Mouse (Mus musculus): ENCODE results near the gene Flt1. TPM values are rescaled to one million over a fixed set of nuclear protein-coding genes. Genes with fewer than 3 reads are reported as not detected.

Flt1 gene
- polyA plus RNA-seq, 1 experiment from 2014 or later, result 13.1 TPM

DNA sequence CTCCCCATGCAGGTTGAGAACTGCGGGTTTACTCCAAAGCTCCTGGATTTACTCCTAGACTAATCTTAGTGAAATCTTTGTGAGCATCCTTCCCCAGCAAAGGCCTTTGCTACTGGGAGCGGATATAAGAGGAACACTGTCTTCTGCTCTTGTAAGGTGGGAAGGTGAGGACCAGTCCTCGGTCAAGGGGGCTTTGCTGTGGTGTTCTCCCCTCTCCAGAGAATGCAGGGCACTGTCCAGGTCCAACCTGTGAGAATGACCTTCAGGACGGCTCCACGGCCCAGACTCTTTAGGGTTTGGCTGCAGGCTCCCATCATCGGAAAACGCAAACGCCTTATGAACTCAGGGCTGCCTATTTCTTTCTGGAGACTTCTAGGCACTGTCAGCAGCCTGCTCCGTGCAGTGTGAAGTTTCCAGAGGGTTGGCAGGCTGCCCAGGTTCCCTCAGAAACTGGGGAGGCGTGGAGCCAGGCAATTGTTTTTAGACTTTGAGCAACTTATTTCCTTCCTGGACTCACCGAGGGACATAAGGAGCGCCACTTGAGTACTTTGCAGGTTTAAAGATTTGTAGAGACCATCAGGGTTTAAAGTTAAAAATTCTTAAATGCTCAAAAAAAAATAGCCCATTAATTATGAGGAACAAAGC lies 80.7 kb downstream of the Flt1 start:
- Histone ChIP-seq H3K27ac (ENCODE audit: low read depth, low read length) (no peak overlapping the region), H3K4me3 (ENCODE audit: low read depth, low read length) (no peak overlapping the region), H3K4me2 (ENCODE audit: low read depth) (no peak overlapping the region), H3K27me3 (ENCODE audit: control insufficient read depth, insufficient read depth, low read length) (no peaks in the 10 kb centered on the region), H3K4me1 (ENCODE audit: control insufficient read depth, insufficient read depth, low read length) (no peaks in the 10 kb centered on the region), H3K9me3 (ENCODE audit: control insufficient read depth, low read length) (no peaks in the 10 kb centered on the region), H3K9ac (ENCODE audit: low read length) (no peak overlapping the region), H3K36me3 (ENCODE audit: control insufficient read depth, insufficient read depth, low read length) (no peaks in the 10 kb centered on the region)
- 83% methylated on average over 12 of the region's 12 CpGs for WGBS
- DNase-seq (ENCODE audit: low spot score), result peak; percentile 40
- no peak for ATAC-seq (ENCODE audit: insufficient read depth, low FRiP score, low TSS enrichment)

DNA sequence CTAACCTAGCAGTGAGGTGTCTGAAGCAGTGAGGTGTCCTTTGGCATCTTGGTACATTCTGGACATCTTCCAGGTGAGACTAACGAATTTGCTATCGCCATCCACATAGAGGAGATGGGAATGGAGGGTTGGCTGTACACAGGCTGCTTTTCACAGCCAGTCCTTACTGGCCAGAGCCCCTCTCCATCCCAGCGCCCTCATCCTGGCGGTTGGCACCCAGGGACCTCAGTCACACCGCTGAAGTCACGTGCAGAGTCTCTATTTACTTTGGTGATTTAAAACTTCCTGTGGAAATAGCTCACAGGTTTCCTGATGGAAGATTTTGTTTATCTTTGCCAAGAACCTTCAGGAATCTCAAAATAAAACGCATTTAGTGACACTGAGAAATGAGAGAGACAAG lies 84.4 kb downstream of the Flt1 start:
- Histone ChIP-seq H3K27me3 (ENCODE audit: control insufficient read depth, insufficient read depth, low read length) (no peaks in the 10 kb centered on the region), H3K4me2 (ENCODE audit: low read depth) (no peak overlapping the region), H3K4me3 (ENCODE audit: low read depth, low read length) (no peak overlapping the region), H3K9me3 (ENCODE audit: control insufficient read depth, low read length) (no peaks in the 10 kb centered on the region), H3K36me3 (ENCODE audit: control insufficient read depth, insufficient read depth, low read length) (no peaks in the 10 kb centered on the region), H3K27ac (ENCODE audit: low read depth, low read length) (no peak overlapping the region), H3K4me1 (ENCODE audit: control insufficient read depth, insufficient read depth, low read length) (no peaks in the 10 kb centered on the region), H3K9ac (ENCODE audit: low read length) (no peak overlapping the region)
- DNase-seq (ENCODE audit: low spot score) (no peak), ATAC-seq (ENCODE audit: insufficient read depth, low FRiP score, low TSS enrichment) (no peak)
- WGBS, result 73% methylated on average over 7 of the region's 7 CpGs

DNA sequence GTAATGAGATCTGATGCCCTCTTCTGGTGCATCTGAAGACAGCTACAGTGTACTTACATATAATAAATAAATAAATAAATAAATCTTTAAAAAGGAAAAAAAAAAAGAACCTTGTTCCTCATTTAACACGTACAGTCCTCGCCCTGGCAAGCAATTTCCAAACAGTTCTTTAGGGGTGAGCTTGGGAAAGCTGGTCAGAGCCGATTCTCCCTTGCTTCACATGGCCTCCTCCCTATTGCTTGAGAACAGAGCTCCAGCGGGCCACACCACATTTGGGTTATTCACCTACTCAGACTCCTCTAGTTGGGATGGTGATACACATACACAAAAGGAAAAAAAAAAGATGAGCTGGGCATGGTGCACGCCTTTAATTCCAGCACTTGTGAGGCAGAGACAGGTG lies 85.9 kb downstream of the Flt1 start:
- no peaks in the 10 kb centered on the region for H3K36me3 ChIP-seq (ENCODE audit: control insufficient read depth, insufficient read depth, low read length)
- DNase-seq (ENCODE audit: low spot score), result no peak
- H3K4me2 ChIP-seq (ENCODE audit: low read depth), result no peak overlapping the region
- no peak overlapping the region for H3K4me3 ChIP-seq (ENCODE audit: low read depth, low read length)
- no peaks in the 10 kb centered on the region for H3K27me3 ChIP-seq (ENCODE audit: control insufficient read depth, insufficient read depth, low read length)
- no peak overlapping the region for H3K27ac ChIP-seq (ENCODE audit: low read depth, low read length)
- no peaks in the 10 kb centered on the region for H3K9me3 ChIP-seq (ENCODE audit: control insufficient read depth, low read length)
- ATAC-seq (ENCODE audit: insufficient read depth, low FRiP score, low TSS enrichment), result no peak
- H3K4me1 ChIP-seq (ENCODE audit: control insufficient read depth, insufficient read depth, low read length), result no peaks in the 10 kb centered on the region
- WGBS, result 84% methylated on average over 5 of the region's 5 CpGs
- H3K9ac ChIP-seq (ENCODE audit: low read length), result no peak overlapping the region

DNA sequence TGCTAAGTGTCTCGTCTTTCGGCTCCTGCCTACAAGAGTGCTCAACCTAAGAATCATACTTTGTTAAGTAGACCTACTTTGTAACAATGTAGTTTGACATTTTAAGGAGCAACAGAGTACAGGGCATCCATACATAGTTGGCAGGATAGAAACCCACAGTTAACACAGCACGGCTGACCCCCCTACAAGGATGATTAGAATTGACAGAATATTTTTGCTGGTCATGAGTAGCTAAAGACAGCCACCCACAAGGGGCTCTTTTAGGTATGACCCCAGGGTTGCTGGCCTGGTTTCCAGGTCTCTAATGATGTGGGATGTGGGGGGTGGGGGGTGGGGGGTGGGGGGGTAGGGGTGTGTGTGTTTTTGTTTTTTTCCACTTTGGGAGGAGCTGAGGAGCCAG lies 89.1 kb downstream of the Flt1 start:
- 91% methylated on average over 3 of the region's 3 CpGs for WGBS
- Histone ChIP-seq H3K27ac (ENCODE audit: low read depth, low read length) (no peak overlapping the region), H3K9me3 (ENCODE audit: control insufficient read depth, low read length) (no peaks in the 10 kb centered on the region), H3K27me3 (ENCODE audit: control insufficient read depth, insufficient read depth, low read length) (no peaks in the 10 kb centered on the region), H3K36me3 (ENCODE audit: control insufficient read depth, insufficient read depth, low read length) (no peaks in the 10 kb centered on the region), H3K4me3 (ENCODE audit: low read depth, low read length) (no peak overlapping the region), H3K4me2 (ENCODE audit: low read depth) (no peak overlapping the region), H3K4me1 (ENCODE audit: control insufficient read depth, insufficient read depth, low read length) (no peaks in the 10 kb centered on the region), H3K9ac (ENCODE audit: low read length) (no peak overlapping the region)
- DNase-seq (ENCODE audit: low spot score), result no peak
- no peak for ATAC-seq (ENCODE audit: insufficient read depth, low FRiP score, low TSS enrichment)

DNA sequence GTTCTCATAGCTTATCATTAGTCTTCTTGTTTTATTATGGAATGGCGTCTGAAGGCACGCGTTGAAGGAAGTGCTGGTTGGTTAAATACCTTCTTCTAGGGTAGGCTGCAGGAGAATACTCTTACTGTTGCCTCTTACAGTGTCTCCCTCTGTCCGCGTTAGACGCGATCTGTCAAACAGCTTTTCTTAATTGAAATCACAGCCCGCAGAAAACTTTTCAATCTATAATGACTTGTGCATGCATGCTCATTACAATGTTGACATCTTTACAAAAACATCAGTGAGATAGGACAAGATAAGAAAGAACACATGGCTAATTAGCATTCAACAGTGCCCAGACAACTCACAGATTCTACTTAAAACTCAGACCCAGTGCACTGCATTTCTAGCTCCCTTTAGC lies 89.9 kb downstream of the Flt1 start:
- DNase-seq (ENCODE audit: low spot score) (no peak), ATAC-seq (ENCODE audit: insufficient read depth, low FRiP score, low TSS enrichment) (no peak)
- no peaks in the 10 kb centered on the region for H3K27me3 ChIP-seq (ENCODE audit: control insufficient read depth, insufficient read depth, low read length)
- H3K4me2 ChIP-seq (ENCODE audit: low read depth), result no peak overlapping the region
- H3K9ac ChIP-seq (ENCODE audit: low read length), result no peak overlapping the region
- H3K9me3 ChIP-seq (ENCODE audit: control insufficient read depth, low read length), result no peaks in the 10 kb centered on the region
- no peaks in the 10 kb centered on the region for H3K4me1 ChIP-seq (ENCODE audit: control insufficient read depth, insufficient read depth, low read length)
- no peak overlapping the region for H3K4me3 ChIP-seq (ENCODE audit: low read depth, low read length)
- WGBS, result 80% methylated on average over 8 of the region's 8 CpGs
- no peaks in the 10 kb centered on the region for H3K36me3 ChIP-seq (ENCODE audit: control insufficient read depth, insufficient read depth, low read length)
- no peak overlapping the region for H3K27ac ChIP-seq (ENCODE audit: low read depth, low read length)

DNA sequence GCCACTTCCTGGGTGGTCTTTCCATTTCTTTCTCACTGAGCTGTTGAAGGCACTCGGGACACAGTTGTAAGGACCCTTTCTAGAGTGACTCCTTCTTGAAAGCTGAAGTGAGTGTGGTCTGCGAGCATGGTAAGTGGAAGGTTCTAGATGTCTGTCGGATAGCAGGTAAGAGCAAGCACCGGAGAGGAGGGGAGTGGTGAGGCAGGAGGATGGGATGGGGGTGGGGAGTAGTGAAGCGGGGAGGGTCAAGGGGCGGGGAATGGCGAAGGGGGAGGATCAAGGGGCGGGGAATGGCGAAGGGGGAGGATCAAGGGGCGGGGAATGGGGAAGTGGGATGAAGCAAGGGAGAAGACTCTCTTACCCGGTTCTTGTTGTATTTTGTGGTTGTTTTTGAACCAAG lies 91.8 kb downstream of the Flt1 start:
- no peak overlapping the region for H3K4me3 ChIP-seq (ENCODE audit: low read depth, low read length)

DNA sequence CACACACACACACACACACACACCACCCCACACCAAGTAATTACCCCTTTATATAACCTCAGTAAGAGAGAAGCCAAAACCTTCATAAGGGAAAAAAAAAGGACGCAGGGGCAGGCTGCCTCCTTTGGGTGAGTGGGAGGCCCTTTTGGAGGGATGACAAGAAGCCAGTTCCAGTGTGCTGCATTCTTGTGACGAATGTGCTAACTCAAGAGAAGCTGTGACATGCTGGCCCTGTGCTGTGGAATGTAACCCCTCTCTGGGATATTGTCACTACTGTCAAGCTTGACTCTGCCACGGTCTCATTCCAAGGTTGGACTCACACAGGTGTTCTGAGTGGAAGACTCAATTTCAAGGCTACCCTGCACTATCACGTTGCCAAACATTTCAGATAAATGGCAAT lies 93.1 kb downstream of the Flt1 start:
- Histone ChIP-seq H3K9me3 (ENCODE audit: control insufficient read depth, low read length) (no peaks in the 10 kb centered on the region), H3K4me2 (ENCODE audit: low read depth) (no peak overlapping the region), H3K4me3 (ENCODE audit: low read depth, low read length) (no peak overlapping the region), H3K27me3 (ENCODE audit: control insufficient read depth, insufficient read depth, low read length) (no peaks in the 10 kb centered on the region), H3K4me1 (ENCODE audit: control insufficient read depth, insufficient read depth, low read length) (no peaks in the 10 kb centered on the region), H3K9ac (ENCODE audit: low read length) (no peak overlapping the region), H3K36me3 (ENCODE audit: control insufficient read depth, insufficient read depth, low read length) (no peaks in the 10 kb centered on the region), H3K27ac (ENCODE audit: low read depth, low read length) (no peak overlapping the region)
- no peak for DNase-seq (ENCODE audit: low spot score)
- no peak for ATAC-seq (ENCODE audit: insufficient read depth, low FRiP score, low TSS enrichment)
- WGBS, result 89% methylated on average over 4 of the region's 4 CpGs

More for the DNA sequence above, 91.8 kb downstream of the Flt1 start:
- ATAC-seq (ENCODE audit: insufficient read depth, low FRiP score, low TSS enrichment), result no peak
- DNase-seq (ENCODE audit: low spot score), result no peak
- Histone ChIP-seq H3K4me2 (ENCODE audit: low read depth) (no peak overlapping the region), H3K27ac (ENCODE audit: low read depth, low read length) (no peak overlapping the region), H3K27me3 (ENCODE audit: control insufficient read depth, insufficient read depth, low read length) (no peaks in the 10 kb centered on the region), H3K4me1 (ENCODE audit: control insufficient read depth, insufficient read depth, low read length) (no peaks in the 10 kb centered on the region), H3K9me3 (ENCODE audit: control insufficient read depth, low read length) (no peaks in the 10 kb centered on the region), H3K36me3 (ENCODE audit: control insufficient read depth, insufficient read depth, low read length) (no peaks in the 10 kb centered on the region), H3K9ac (ENCODE audit: low read length) (no peak overlapping the region)
- WGBS, result 29% methylated on average over 11 of the region's 11 CpGs

DNA sequence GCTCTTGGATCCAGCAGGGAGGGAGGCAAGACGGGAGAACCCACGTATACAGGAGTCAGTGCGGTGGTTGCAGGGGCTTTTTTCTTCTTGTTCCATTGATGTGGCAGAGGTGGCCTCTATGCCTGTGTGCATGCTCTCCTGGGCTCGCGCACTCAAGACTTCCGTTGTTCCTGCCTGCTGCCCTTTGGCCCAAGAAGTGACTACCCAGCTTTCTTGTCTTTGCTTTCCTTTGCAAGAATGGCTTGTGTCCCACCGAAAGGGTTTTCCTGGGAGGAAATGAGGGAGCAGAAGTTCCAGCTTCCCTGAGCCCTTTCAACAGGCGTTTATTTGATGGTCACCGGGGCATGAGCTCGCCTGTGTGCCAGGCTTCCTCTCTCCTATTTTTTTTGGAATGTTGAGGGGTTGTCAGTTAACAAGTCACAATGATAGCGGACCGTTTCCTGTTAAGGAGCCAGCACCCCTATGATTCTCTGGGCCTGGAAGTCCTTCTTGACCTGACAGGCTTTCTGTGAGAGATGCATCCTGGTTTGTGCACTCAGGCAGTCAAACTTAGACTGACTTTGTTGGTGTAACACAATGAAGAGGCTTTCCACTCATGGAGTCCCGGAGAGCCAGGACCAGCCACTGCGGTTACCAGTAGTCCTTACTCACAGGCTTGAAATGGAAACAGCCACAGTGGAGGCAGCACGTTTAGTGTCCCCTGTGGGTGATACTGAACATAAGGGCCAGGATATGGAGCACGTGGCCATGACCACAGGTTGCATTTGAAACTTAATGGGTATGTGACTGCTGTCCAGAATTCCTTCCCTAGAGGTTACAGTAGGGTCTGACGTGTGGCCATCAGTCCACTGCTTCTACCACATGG lies 95.2 kb downstream of the Flt1 start:
- H3K9me3 ChIP-seq (ENCODE audit: control insufficient read depth, low read length), result no peaks in the 10 kb centered on the region
- ATAC-seq (ENCODE audit: insufficient read depth, low FRiP score, low TSS enrichment), result no peak
- H3K27me3 ChIP-seq (ENCODE audit: control insufficient read depth, insufficient read depth, low read length), result no peaks in the 10 kb centered on the region
- no peaks in the 10 kb centered on the region for H3K4me1 ChIP-seq (ENCODE audit: control insufficient read depth, insufficient read depth, low read length)
- no peak overlapping the region for H3K4me3 ChIP-seq (ENCODE audit: low read depth, low read length)
- H3K9ac ChIP-seq (ENCODE audit: low read length), result no peak overlapping the region
- no peak overlapping the region for H3K27ac ChIP-seq (ENCODE audit: low read depth, low read length)
- H3K36me3 ChIP-seq (ENCODE audit: control insufficient read depth, insufficient read depth, low read length), result no peaks in the 10 kb centered on the region
- DNase-seq (ENCODE audit: low spot score), result no peak
- H3K4me2 ChIP-seq (ENCODE audit: low read depth), result no peak overlapping the region
- 84% methylated on average over 17 of the region's 17 CpGs for WGBS

DNA sequence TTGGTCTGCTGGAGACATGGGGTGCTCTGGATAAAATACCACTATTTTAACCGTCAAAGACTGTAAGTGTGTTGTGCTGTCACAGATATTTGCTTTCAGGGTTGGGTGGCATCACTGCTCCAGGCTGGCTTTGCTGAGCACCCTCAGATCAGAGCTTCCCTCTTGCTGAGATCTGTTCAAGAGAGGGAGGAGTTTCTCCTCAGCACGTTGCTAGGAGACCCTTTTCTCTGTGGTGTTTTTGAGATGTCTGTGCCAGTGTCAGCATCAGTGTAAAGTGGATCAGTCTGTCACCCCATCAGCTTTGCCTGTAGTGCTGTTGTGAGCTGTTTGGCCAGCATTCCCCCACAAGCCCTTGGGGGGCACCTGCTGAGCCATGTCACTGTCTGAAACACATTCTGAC lies 98.9 kb downstream of the Flt1 start:
- Histone ChIP-seq H3K9ac (ENCODE audit: low read length) (no peak overlapping the region), H3K9me3 (ENCODE audit: control insufficient read depth, low read length) (no peaks in the 10 kb centered on the region), H3K4me1 (ENCODE audit: control insufficient read depth, insufficient read depth, low read length) (no peaks in the 10 kb centered on the region), H3K27ac (ENCODE audit: low read depth, low read length) (no peak overlapping the region), H3K4me3 (ENCODE audit: low read depth, low read length) (no peak overlapping the region), H3K36me3 (ENCODE audit: control insufficient read depth, insufficient read depth, low read length) (no peaks in the 10 kb centered on the region), H3K27me3 (ENCODE audit: control insufficient read depth, insufficient read depth, low read length) (no peaks in the 10 kb centered on the region), H3K4me2 (ENCODE audit: low read depth) (no peak overlapping the region)
- ATAC-seq (ENCODE audit: insufficient read depth, low FRiP score, low TSS enrichment) (no peak), DNase-seq (ENCODE audit: low spot score) (no peak)
- WGBS, result 68% methylated on average over 2 of the region's 2 CpGs

All from neural tube, embryonic 11.5 days (tissue).